Mouse (Mus musculus) forebrain, embryonic 11.5 days (tissue): Measurements from ENCODE around the gene Zbtb38. TPM values are rescaled to one million over a fixed set of nuclear protein-coding genes. Genes with fewer than 3 reads are reported as not detected.
"Not testable (repeated sequence)": the region's sequence is repeated elsewhere in the genome, so short reads cannot be mapped to it uniquely, and the experiment has no call there.

Source experiments
- ATAC-seq: fragments of 200-750 bp; cut with Nextera tagmentation; replicated peaks from 2 replicates; pipeline ENCODE4 v1.8.0; 2017; ENCODE audit warnings: moderate TSS enrichment; ENCODE audit not compliant: low FRiP score
- DNase-seq: peaks from one replicate; pipeline ENCODE4 v3.0.0-alpha.2; 2017; ENCODE audit warnings: low spot score
- H3K27ac ChIP-seq: fragments of 300-500 bp; sonication (generic); 2 replicates; pipeline ENCODE4 v1.5.1; 2014; ENCODE audit warnings: low read depth, low read length
- H3K27me3 ChIP-seq: fragments of 300-500 bp; sonication (generic); 2 replicates; pipeline ENCODE4 v1.6.1; 2014; ENCODE audit warnings: mild to moderate bottlenecking, low read length, mixed read lengths; ENCODE audit not compliant: control insufficient read depth, insufficient read depth
- H3K36me3 ChIP-seq: fragments of 300-500 bp; sonication (generic); 2 replicates; pipeline ENCODE4 v1.6.1; 2014; ENCODE audit warnings: mild to moderate bottlenecking, low read length, moderate library complexity, mixed read lengths; ENCODE audit not compliant: control insufficient read depth, insufficient read depth
- H3K4me1 ChIP-seq: fragments of 300-500 bp; sonication (generic); replicated peaks from 2 replicates; pipeline ENCODE4 v1.6.1; 2014; ENCODE audit warnings: low read length, mixed read lengths; ENCODE audit not compliant: control insufficient read depth, insufficient read depth
- H3K4me2 ChIP-seq: fragments of 300-500 bp; sonication (generic); 2 replicates; pipeline ENCODE4 v1.6.1; 2014; ENCODE audit warnings: low read depth, mild to moderate bottlenecking, low read length, moderate library complexity, mixed read lengths; ENCODE audit not compliant: severe bottlenecking
- H3K4me3 ChIP-seq: fragments of 300-500 bp; sonication (generic); 2 replicates; pipeline ENCODE4 v1.5.1; 2014; ENCODE audit warnings: low read depth, low read length
- H3K9ac ChIP-seq: fragments of 300-500 bp; sonication (generic); 2 replicates; pipeline ENCODE4 v1.6.1; 2014; ENCODE audit warnings: low read length
- H3K9me3 ChIP-seq: fragments of 300-500 bp; sonication (generic); 2 replicates; pipeline ENCODE4 v1.6.1; 2016; ENCODE audit warnings: low read length, mixed read lengths; ENCODE audit not compliant: control insufficient read depth
- WGBS: fragments of 180-500 bp; shearing (Covaris S2); extraction: QIAGEN DNeasy Blood & Tissue Kit; methylation state at CpG from one replicate; pipeline ENCODE4 v1.1.7; 2014; 5-methylcytosine and 5-hydroxymethylcytosine counted together
- polyA plus RNA-seq: library from polyadenylated mRNA; unstranded; fragments of >200 nt; fragmentation: Nextera tagmentation; extraction: Ambion mirVana; gene quantifications from 2 replicates; pipeline ENCODE4 v1.2.1, GENCODE M21; 2014

Gene Zbtb38
- polyA plus RNA-seq, 1 experiment from 2014 or later = 10.5 TPM

GRCm38 (mm10) chr9:96688194-96688875 lies 64.3 kb downstream of the Zbtb38 start:
- Histone ChIP-seq H3K36me3 (no peaks in the 10 kb centered on the region), H3K4me3 (no peak overlapping the region), H3K9ac (no peak overlapping the region), H3K27me3 (peaks cover 2% of the 10 kb centered on the region; the same call in 1 of the 2 replicates), H3K27ac (no peak overlapping the region), H3K9me3 (no peaks in the 10 kb centered on the region), H3K4me1 (no peaks in the 10 kb centered on the region), H3K4me2 (no peak overlapping the region)
- 91% methylated on average over 21 of the region's 21 CpGs for WGBS
- no peak for ATAC-seq
- DNase-seq = no peak

- Histone ChIP-seq H3K36me3 (no peaks in the 10 kb centered on the region), H3K4me3 (no peak overlapping the region), H3K9me3 (no peaks in the 10 kb centered on the region), H3K27ac (no peak overlapping the region), H3K4me2 (no peak overlapping the region), H3K4me1 (no peaks in the 10 kb centered on the region), H3K9ac (no peak overlapping the region), H3K27me3 (peaks cover 2% of the 10 kb centered on the region; the same call in 1 of the 2 replicates)
- DNase-seq = no peak
- ATAC-seq = no peak
- 79% methylated on average over 20 of the region's 20 CpGs for WGBS
Measured at GRCm38 (mm10) chr9:96687591-96688186, 64.9 kb downstream of the Zbtb38 start.

DNA sequence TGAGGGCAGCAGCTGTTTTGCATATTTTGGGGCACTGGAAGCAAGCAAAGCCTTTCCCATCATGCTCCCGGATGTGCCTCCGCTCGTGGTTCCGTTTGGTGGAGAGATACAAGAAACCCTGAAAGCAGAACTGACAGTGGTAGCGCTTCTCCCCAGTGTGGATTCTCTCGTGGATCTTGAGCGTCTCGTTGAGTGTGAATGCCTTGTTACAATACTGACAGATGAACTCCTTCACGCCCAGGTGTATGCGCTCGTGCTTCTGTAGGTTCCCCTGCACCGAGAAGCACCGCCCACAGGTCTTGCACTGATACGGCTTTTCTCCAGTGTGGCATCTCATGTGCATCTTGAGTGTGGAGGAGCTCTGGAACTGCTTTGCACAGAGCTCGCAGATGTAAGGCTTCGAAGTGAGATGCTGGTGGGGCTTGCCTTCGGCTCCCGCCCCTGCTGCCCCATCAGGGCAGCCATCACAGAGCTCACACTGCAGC lies 67.0 kb downstream of the Zbtb38 start:
- WGBS = 82% methylated on average over 18 of the region's 18 CpGs

GRCm38 (mm10) chr9:96684866-96685599 lies 67.6 kb downstream of the Zbtb38 start:
- Histone ChIP-seq H3K4me3 (no peak overlapping the region), H3K27ac (no peak overlapping the region), H3K4me2 (no peak overlapping the region), H3K27me3 (peaks cover 2% of the 10 kb centered on the region; the same call in 1 of the 2 replicates), H3K4me1 (no peaks in the 10 kb centered on the region), H3K9ac (no peak overlapping the region), H3K36me3 (no peaks in the 10 kb centered on the region), H3K9me3 (no peaks in the 10 kb centered on the region)
- DNase-seq (no peak), ATAC-seq (no peak; the same call in 1 of the 2 replicates)
- WGBS = 40% methylated on average over 14 of the region's 14 CpGs

More for the DNA sequence above, 67.0 kb downstream of the Zbtb38 start:
- Histone ChIP-seq H3K4me3 (no peak overlapping the region), H3K27ac (no peak overlapping the region), H3K4me1 (no peaks in the 10 kb centered on the region), H3K9me3 (no peaks in the 10 kb centered on the region), H3K36me3 (no peaks in the 10 kb centered on the region), H3K4me2 (no peak overlapping the region), H3K27me3 (peaks cover 2% of the 10 kb centered on the region; the same call in 1 of the 2 replicates), H3K9ac (no peak overlapping the region)
- no peak for DNase-seq
- ATAC-seq = no peak

DNA sequence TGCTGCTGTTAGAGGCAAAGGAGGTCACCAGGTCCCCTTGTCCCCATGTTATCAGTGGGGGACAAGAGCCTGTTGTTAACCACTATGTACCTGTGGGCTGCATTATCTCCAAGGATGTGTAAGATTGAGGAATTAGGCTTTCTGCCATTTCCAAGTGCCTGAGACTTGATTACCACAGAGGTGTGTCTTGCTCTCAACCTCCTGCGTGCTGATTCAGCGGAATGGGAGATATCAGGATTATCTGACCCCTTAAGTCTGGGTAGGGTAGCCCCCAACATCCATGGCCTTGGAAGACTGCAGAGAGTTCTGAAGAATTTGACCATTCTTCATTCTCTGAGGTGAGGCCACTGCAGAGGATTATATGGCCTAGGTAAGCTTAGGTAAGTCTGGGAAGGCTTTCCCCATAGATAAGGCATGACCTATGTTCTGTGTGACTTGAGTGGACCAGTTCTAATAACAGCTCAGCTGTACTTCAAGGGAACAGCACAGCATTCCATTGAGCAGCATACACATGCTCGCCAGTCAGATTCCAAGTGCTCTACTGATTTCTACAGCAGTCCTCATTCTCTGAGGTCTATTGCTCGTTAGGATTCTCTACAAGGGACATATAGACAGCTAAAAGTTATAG lies 68.4 kb downstream of the Zbtb38 start:
- H3K27me3 ChIP-seq = peaks cover 2% of the 10 kb centered on the region; the same call in 1 of the 2 replicates
- no peak overlapping the region for H3K4me3 ChIP-seq
- DNase-seq = no peak
- no peak for ATAC-seq
- no peak overlapping the region for H3K9ac ChIP-seq
- WGBS = 62% methylated on average over 4 of the region's 4 CpGs
- no peaks in the 10 kb centered on the region for H3K36me3 ChIP-seq
- no peaks in the 10 kb centered on the region for H3K9me3 ChIP-seq
- no peaks in the 10 kb centered on the region for H3K4me1 ChIP-seq
- no peak overlapping the region for H3K4me2 ChIP-seq
- no peak overlapping the region for H3K27ac ChIP-seq

- Histone ChIP-seq H3K9ac (no peak overlapping the region), H3K27me3 (no peaks in the 10 kb centered on the region), H3K9me3 (no peaks in the 10 kb centered on the region), H3K4me1 (no peaks in the 10 kb centered on the region), H3K27ac (no peak overlapping the region), H3K36me3 (no peaks in the 10 kb centered on the region), H3K4me2 (no peak overlapping the region), H3K4me3 (no peak overlapping the region)
- WGBS = 90% methylated on average over 5 of the region's 5 CpGs
- DNase-seq (peak; percentile 3), ATAC-seq (no peak)
Measured at GRCm38 (mm10) chr9:96678611-96679010, 74.0 kb downstream of the Zbtb38 start.

- not testable (repeated sequence) for H3K9me3 ChIP-seq, H3K27ac ChIP-seq, H3K36me3 ChIP-seq, H3K4me1 ChIP-seq, ATAC-seq, H3K4me2 ChIP-seq, H3K9ac ChIP-seq, DNase-seq, H3K4me3 ChIP-seq, H3K27me3 ChIP-seq
- 87% methylated on average over 5 of the region's 5 CpGs for WGBS
Measured at GRCm38 (mm10) chr9:96677711-96678110, 74.9 kb downstream of the Zbtb38 start.

DNA sequence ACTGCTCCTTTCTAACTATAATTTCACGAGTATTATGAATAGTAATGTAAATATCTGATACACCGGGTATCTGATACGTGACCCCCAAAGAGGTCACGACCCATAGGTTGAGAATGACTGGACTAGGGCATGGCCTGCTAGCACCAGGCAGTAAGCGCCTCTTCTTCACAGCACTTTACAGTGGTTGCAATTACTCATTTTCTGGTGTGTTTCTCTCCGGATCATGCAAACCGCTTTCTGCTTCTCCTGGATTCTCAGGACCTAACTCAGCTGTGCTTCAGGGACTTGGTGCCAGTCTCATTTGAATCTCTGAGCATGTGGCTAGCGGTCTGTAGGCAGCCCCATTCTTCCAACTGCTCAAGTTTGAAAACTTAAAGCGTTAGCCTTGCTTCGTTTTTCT lies 76.0 kb downstream of the Zbtb38 start:
- no peak overlapping the region for H3K4me3 ChIP-seq
- H3K9ac ChIP-seq = no peak overlapping the region
- H3K4me1 ChIP-seq = no peaks in the 10 kb centered on the region
- 91% methylated on average over 10 of the region's 10 CpGs for WGBS
- no peaks in the 10 kb centered on the region for H3K36me3 ChIP-seq
- DNase-seq = no peak
- no peaks in the 10 kb centered on the region for H3K9me3 ChIP-seq
- no peaks in the 10 kb centered on the region for H3K27me3 ChIP-seq
- H3K4me2 ChIP-seq = no peak overlapping the region
- H3K27ac ChIP-seq = no peak overlapping the region
- no peak for ATAC-seq
